Mouse (Mus musculus): Measurements from ENCODE around the gene Bptf. TPM values are rescaled to one million over a fixed set of nuclear protein-coding genes. Genes with fewer than 3 reads are reported as not detected.
"Not testable (repeated sequence)": the region's sequence is repeated elsewhere in the genome, so short reads cannot be mapped to it uniquely, and the experiment has no call there.

The Bptf gene
- 37.6 and 39.3 TPM in 2 replicates for polyA plus RNA-seq (2014; fragmentation: Nextera tagmentation; extraction: Ambion mirVana)

DNA sequence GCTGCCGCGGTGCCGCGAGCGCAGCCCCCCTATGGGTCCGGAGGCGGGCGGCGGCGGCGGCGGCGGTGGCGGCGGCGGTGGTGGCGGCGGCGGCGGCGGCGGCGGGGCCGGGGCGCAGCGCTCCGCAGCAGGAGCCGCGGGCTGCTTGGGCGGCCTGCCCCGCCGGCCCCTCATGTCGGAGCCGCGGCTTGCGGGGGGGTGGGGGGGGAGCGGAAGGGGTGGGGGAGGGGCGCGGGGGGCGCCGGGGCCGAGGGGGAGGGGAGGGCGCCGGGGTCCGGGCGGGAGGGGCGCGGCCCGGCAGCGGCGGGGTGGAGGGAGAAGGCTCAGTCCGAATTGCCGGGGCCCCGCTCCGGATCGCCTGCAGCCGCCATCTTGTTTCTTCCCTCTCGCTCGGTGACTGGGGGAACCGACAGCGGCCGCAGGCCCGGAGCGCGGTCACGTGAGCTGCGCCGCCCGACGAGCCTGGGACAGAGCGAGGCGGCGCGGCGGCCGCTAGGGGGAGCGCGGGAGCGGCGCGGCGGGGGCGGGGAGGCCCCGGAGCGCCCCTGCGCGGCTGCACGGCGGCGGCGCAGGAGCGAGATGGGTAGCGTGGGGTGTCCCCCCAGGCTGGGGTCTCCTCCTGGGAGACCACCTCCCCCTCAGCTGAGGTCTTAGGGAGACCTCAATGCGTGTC is at the start of gene Bptf:
TSS of gene Bptf (minus strand) at position 379 of the 673 bp plus-strand sequence.
- WGBS = 0% methylated on average over 3 of the region's 94 CpGs
- ATAC-seq (ENCODE audit: insufficient read depth, low FRiP score, low TSS enrichment) = peak; percentile 97
- peak within 1 kb of the TSS; percentile 96 for H3K4me3 ChIP-seq (ENCODE audit: low read depth, low read length)

DNA sequence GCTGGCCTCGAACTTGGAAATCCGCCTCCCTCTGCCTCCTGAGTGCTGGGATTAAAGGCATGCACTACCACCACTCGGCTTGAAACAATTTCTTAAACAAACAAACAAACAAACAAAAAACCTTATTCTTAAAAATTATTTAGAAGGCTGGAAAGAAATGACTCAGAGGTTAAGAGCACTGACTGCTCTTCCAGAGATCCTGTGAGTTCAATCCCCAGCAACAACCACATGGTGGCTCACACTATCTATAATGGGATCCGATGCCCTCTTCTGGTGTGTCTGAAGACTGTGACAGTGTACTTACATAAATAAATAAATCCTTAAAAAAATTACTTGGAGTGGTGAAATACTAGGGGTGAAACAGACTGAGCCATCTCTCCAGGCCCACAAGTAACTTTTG is 29.3 kb upstream of the Bptf start:
- Histone ChIP-seq H3K36me3 (ENCODE audit: control insufficient read depth, insufficient read depth, low read length) (peaks cover 2% of the 10 kb centered on the region; the same call in 1 of the 2 replicates), H3K27me3 (ENCODE audit: control insufficient read depth, insufficient read depth, low read length) (no peaks in the 10 kb centered on the region), H3K4me3 (ENCODE audit: low read depth, low read length) (no peak overlapping the region), H3K9me3 (ENCODE audit: control insufficient read depth, low read length) (no peaks in the 10 kb centered on the region), H3K9ac (ENCODE audit: low read length) (no peak overlapping the region), H3K27ac (ENCODE audit: low read depth, low read length) (no peak overlapping the region), H3K4me1 (ENCODE audit: control insufficient read depth, insufficient read depth, low read length) (no peaks in the 10 kb centered on the region), H3K4me2 (ENCODE audit: low read depth) (no peak overlapping the region)
- ATAC-seq (ENCODE audit: insufficient read depth, low FRiP score, low TSS enrichment) (no peak), DNase-seq (ENCODE audit: low spot score) (no peak)
- WGBS = 86% methylated on average over 4 of the region's 4 CpGs

More for the DNA sequence above, at the start of gene Bptf:
- H3K4me1 ChIP-seq (ENCODE audit: control insufficient read depth, insufficient read depth, low read length) = peaks cover 9% of the 10 kb centered on the region
- peak; percentile 94 for DNase-seq (ENCODE audit: low spot score)
- H3K4me2 ChIP-seq (ENCODE audit: low read depth) = peak within 1 kb of the TSS; percentile 71
- no peaks in the 10 kb centered on the region for H3K36me3 ChIP-seq (ENCODE audit: control insufficient read depth, insufficient read depth, low read length)
- H3K9ac ChIP-seq (ENCODE audit: low read length) = peak within 1 kb of the TSS; percentile 99
- H3K9me3 ChIP-seq (ENCODE audit: control insufficient read depth, low read length) = no peaks in the 10 kb centered on the region
- peak within 1 kb of the TSS; percentile 98 for H3K27ac ChIP-seq (ENCODE audit: low read depth, low read length)
- H3K27me3 ChIP-seq (ENCODE audit: control insufficient read depth, insufficient read depth, low read length) = no peaks in the 10 kb centered on the region

DNA sequence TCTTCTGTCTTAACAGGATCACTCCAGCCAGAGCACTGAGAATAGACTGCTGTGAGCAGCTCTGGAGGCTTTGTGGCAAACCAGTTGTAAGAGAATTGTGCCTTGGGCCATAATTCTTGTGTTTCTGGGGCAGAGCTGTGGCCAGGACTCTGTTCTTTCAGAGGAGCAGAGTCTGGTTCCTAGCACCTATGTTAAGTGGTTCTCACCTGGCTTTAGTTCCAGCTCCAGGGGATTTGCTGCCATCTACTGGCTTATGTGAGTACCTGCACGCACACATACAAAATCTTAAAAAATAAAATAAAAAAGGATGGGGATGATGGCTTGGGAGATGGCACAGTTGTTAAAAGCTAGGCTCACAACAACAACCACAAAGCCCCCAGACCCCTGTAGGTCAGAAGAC is 27.1 kb upstream of the Bptf start:
- H3K4me2 ChIP-seq (ENCODE audit: low read depth) = no peak overlapping the region
- ATAC-seq (ENCODE audit: insufficient read depth, low FRiP score, low TSS enrichment) (no peak), DNase-seq (ENCODE audit: low spot score) (no peak)
- no peaks in the 10 kb centered on the region for H3K4me1 ChIP-seq (ENCODE audit: control insufficient read depth, insufficient read depth, low read length)
- WGBS = 44% methylated on average over 1 of the region's 1 CpGs
- no peak overlapping the region for H3K9ac ChIP-seq (ENCODE audit: low read length)
- H3K27me3 ChIP-seq (ENCODE audit: control insufficient read depth, insufficient read depth, low read length) = no peaks in the 10 kb centered on the region
- no peak overlapping the region for H3K4me3 ChIP-seq (ENCODE audit: low read depth, low read length)
- H3K9me3 ChIP-seq (ENCODE audit: control insufficient read depth, low read length) = no peaks in the 10 kb centered on the region
- H3K27ac ChIP-seq (ENCODE audit: low read depth, low read length) = no peak overlapping the region
- H3K36me3 ChIP-seq (ENCODE audit: control insufficient read depth, insufficient read depth, low read length) = no peaks in the 10 kb centered on the region

DNA sequence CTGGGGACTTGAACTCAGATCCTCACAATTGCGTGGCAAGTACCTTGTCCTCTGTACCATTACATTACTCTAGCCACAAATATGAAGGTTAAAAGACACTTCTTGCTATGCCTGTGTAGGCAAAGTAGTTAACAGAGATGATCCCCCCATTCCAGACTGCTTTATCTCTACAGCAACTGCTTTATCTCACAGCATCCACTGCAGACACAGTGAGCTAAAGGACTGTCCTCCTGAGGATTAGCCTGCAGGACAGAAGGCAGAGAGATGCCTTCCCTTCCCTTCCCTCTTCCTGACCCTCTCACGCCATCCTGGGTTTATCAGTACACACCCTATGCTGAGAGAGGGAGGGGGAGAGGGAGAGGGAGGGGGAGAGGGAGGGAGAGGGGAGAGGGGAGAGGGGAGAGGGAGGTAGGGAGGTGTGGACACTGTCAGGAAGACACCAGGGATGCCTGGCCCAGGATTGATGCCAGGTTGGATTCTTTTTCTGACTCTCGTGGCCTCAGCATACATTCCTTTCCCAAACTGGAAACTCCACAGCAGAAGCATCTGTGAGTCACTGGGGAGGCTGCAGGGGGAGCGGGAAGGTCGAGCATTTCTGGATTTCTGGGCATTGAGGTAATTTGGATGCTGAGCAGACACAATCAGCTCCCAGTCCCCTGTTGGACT is 25.2 kb upstream of the Bptf start:
- no peak for DNase-seq (ENCODE audit: low spot score)
- Histone ChIP-seq H3K4me3 (ENCODE audit: low read depth, low read length) (no peak overlapping the region), H3K27me3 (ENCODE audit: control insufficient read depth, insufficient read depth, low read length) (no peaks in the 10 kb centered on the region), H3K4me2 (ENCODE audit: low read depth) (no peak overlapping the region), H3K9ac (ENCODE audit: low read length) (no peak overlapping the region), H3K36me3 (ENCODE audit: control insufficient read depth, insufficient read depth, low read length) (no peaks in the 10 kb centered on the region), H3K4me1 (ENCODE audit: control insufficient read depth, insufficient read depth, low read length) (no peaks in the 10 kb centered on the region), H3K27ac (ENCODE audit: low read depth, low read length) (no peak overlapping the region), H3K9me3 (ENCODE audit: control insufficient read depth, low read length) (no peaks in the 10 kb centered on the region)
- 54% methylated on average over 4 of the region's 5 CpGs for WGBS
- no peak for ATAC-seq (ENCODE audit: insufficient read depth, low FRiP score, low TSS enrichment)

DNA sequence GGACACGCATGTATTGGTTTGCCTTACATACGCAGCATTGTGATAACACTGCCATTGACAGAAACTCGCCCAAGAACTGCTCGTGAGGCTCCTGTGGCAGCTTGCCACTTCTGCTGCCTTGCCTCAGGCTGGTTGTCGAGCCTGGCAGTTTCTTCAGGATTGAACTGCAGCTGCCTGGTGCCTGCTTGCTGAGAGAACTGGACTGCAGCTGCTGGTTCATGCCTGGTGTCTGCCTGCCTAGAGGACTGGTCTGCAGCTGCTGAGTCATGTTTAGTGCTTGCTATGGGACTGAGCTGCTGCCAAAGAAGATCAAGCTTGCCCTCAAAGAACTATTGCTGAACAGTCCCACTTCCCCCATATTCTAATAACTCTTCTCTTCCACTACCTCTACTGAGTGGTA is 23.4 kb upstream of the Bptf start:
- Histone ChIP-seq H3K4me3 (ENCODE audit: low read depth, low read length) (no peak overlapping the region), H3K4me1 (ENCODE audit: control insufficient read depth, insufficient read depth, low read length) (no peaks in the 10 kb centered on the region), H3K27ac (ENCODE audit: low read depth, low read length) (no peak overlapping the region)

DNA sequence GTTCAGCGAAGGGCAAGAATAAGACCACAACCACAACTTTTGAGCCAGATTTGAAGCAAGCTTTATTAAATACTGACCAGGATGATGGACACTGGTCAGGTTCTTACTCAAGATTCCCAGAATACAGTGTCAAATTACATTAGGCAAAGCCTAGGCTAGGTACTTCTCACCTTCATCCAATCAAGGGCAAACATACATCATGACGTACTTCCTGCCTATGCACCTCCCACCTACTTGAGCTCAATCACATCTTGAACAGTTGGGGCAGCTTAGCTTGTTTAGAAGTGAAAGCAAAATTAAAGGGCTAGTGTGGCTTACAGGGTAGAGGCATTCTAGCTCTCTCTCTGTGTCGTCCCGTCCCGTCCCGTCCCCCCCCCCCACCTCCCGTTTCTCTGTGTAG is 22.5 kb upstream of the Bptf start:
- no peak overlapping the region for H3K9ac ChIP-seq (ENCODE audit: low read length)
- H3K4me1 ChIP-seq (ENCODE audit: control insufficient read depth, insufficient read depth, low read length) = no peaks in the 10 kb centered on the region
- no peak for ATAC-seq (ENCODE audit: insufficient read depth, low FRiP score, low TSS enrichment)
- DNase-seq (ENCODE audit: low spot score) = no peak
- no peak overlapping the region for H3K4me3 ChIP-seq (ENCODE audit: low read depth, low read length)
- 77% methylated on average over 7 of the region's 7 CpGs for WGBS
- H3K27me3 ChIP-seq (ENCODE audit: control insufficient read depth, insufficient read depth, low read length) = no peaks in the 10 kb centered on the region
- no peaks in the 10 kb centered on the region for H3K9me3 ChIP-seq (ENCODE audit: control insufficient read depth, low read length)
- no peaks in the 10 kb centered on the region for H3K36me3 ChIP-seq (ENCODE audit: control insufficient read depth, insufficient read depth, low read length)
- no peak overlapping the region for H3K27ac ChIP-seq (ENCODE audit: low read depth, low read length)
- H3K4me2 ChIP-seq (ENCODE audit: low read depth) = no peak overlapping the region

More for the DNA sequence above, 23.4 kb upstream of the Bptf start:
- H3K27me3 ChIP-seq (ENCODE audit: control insufficient read depth, insufficient read depth, low read length) = no peaks in the 10 kb centered on the region
- no peaks in the 10 kb centered on the region for H3K9me3 ChIP-seq (ENCODE audit: control insufficient read depth, low read length)
- WGBS = 86% methylated on average over 5 of the region's 5 CpGs
- H3K4me2 ChIP-seq (ENCODE audit: low read depth) = no peak overlapping the region
- DNase-seq (ENCODE audit: low spot score) (no peak), ATAC-seq (ENCODE audit: insufficient read depth, low FRiP score, low TSS enrichment) (no peak)
- H3K36me3 ChIP-seq (ENCODE audit: control insufficient read depth, insufficient read depth, low read length) = no peaks in the 10 kb centered on the region
- no peak overlapping the region for H3K9ac ChIP-seq (ENCODE audit: low read length)

DNA sequence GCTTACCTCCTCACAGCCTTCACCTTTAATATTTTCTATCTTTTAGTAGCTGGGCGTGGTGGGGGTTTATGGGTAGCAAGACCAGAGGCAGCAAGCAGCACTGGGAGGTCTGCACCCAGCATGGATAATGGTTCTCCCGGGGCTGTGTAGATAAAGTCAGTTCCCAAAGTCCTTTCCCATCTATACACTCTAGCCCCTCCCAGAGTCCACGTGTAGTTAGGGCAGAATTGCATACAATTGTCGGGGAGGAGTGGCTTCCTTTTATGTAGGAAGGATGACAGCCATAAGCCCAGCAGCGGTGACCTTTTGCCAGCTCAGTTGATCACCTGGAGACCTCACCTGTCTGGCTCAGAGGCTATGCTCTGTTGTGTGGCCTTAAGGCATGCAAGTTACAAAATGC is 21.7 kb upstream of the Bptf start:
- Histone ChIP-seq H3K27ac (ENCODE audit: low read depth, low read length) (no peak overlapping the region), H3K4me1 (ENCODE audit: control insufficient read depth, insufficient read depth, low read length) (no peaks in the 10 kb centered on the region), H3K4me3 (ENCODE audit: low read depth, low read length) (no peak overlapping the region), H3K27me3 (ENCODE audit: control insufficient read depth, insufficient read depth, low read length) (no peaks in the 10 kb centered on the region), H3K36me3 (ENCODE audit: control insufficient read depth, insufficient read depth, low read length) (no peaks in the 10 kb centered on the region), H3K4me2 (ENCODE audit: low read depth) (no peak overlapping the region), H3K9ac (ENCODE audit: low read length) (no peak overlapping the region), H3K9me3 (ENCODE audit: control insufficient read depth, low read length) (no peaks in the 10 kb centered on the region)
- DNase-seq (ENCODE audit: low spot score) (no peak), ATAC-seq (ENCODE audit: insufficient read depth, low FRiP score, low TSS enrichment) (no peak)
- 75% methylated on average over 5 of the region's 5 CpGs for WGBS

DNA sequence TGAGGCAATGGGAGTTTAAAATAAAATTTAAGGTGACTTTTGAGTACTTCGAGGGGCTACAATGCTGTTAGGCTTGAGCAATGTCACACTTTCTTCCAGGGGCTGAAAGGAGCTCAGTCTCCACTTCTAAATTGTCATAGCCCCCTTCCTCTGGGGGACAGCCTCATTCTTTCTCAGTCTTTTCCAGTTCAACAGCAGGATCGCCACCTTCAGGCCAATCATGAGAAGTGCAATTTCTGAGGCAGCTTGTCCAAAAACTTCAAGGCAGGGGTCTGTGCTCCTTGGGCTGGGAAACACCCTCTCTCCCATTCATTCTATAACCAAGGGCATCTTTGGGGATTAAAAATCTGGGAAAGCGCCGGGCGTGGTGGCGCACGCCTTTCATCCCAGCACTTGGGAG is 19.9 kb upstream of the Bptf start:
- Histone ChIP-seq H3K27me3 (ENCODE audit: control insufficient read depth, insufficient read depth, low read length) (no peaks in the 10 kb centered on the region), H3K4me1 (ENCODE audit: control insufficient read depth, insufficient read depth, low read length) (no peaks in the 10 kb centered on the region), H3K4me3 (ENCODE audit: low read depth, low read length) (no peak overlapping the region), H3K9ac (ENCODE audit: low read length) (no peak overlapping the region), H3K27ac (ENCODE audit: low read depth, low read length) (no peak overlapping the region), H3K36me3 (ENCODE audit: control insufficient read depth, insufficient read depth, low read length) (no peaks in the 10 kb centered on the region), H3K4me2 (ENCODE audit: low read depth) (no peak overlapping the region), H3K9me3 (ENCODE audit: control insufficient read depth, low read length) (no peaks in the 10 kb centered on the region)
- WGBS = 79% methylated on average over 7 of the region's 7 CpGs
- ATAC-seq (ENCODE audit: insufficient read depth, low FRiP score, low TSS enrichment) (no peak), DNase-seq (ENCODE audit: low spot score) (no peak)

DNA sequence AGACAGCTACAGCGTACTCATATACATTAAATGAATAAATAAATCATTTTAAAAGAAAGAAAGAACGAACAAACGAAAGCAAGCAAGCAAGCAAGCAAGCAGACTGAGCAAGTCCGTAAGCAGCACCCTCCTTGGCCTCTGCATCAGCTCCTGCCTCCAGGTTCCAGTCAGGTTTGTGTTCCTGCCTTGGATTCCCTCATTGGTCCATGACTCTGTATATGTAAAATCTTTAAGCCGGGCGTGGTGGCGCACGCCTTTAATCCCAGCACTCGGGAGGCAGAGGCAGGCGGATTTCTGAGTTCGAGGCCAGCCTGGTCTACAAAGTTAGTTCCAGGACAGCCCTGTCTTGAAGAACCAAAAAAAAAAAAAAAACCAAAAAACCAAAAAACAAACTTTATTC is 12.0 kb upstream of the Bptf start:
- H3K36me3 ChIP-seq (ENCODE audit: control insufficient read depth, insufficient read depth, low read length); H3K9me3 ChIP-seq (ENCODE audit: control insufficient read depth, low read length); H3K4me2 ChIP-seq (ENCODE audit: low read depth); H3K9ac ChIP-seq (ENCODE audit: low read length); H3K27ac ChIP-seq (ENCODE audit: low read depth, low read length); ATAC-seq (ENCODE audit: insufficient read depth, low FRiP score, low TSS enrichment); DNase-seq (ENCODE audit: low spot score); H3K27me3 ChIP-seq (ENCODE audit: control insufficient read depth, insufficient read depth, low read length); H3K4me1 ChIP-seq (ENCODE audit: control insufficient read depth, insufficient read depth, low read length); H3K4me3 ChIP-seq (ENCODE audit: low read depth, low read length): not testable (repeated sequence)
- WGBS = 94% methylated on average over 11 of the region's 11 CpGs

Data from neural tube, embryonic 11.5 days (tissue).